Mouse (Mus musculus): Measurements from ENCODE around the gene Entpd1.
A peak's percentile ranks its signal among the peaks of the same experiment; 100 is the strongest.

The Entpd1 gene

DNA sequence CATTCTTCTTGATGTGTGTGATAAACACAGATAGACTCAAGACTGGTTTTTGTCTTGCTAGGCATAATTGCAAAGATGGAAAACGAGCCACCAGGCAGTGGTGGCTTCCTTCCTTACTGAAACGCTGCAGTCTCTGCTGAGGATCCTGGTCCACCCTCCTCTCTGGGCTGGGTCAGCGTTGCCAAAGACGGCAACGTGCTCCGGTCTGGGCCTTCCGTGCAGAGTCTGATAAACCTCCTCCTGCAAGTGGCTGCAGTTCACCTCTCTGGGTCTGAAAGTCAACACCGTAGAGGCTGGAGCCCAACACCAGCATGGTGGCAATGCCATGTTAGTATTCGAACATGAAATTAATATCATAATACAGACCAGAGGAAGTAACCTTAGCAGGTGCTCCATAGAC lies 7.0 kb upstream of the Entpd1 start:
- no peak for TF ChIP-seq GATA4 (IDR thresholded peaks at IDR 0.05; ENCODE audit: insufficient replicate concordance, low read length)

DNA sequence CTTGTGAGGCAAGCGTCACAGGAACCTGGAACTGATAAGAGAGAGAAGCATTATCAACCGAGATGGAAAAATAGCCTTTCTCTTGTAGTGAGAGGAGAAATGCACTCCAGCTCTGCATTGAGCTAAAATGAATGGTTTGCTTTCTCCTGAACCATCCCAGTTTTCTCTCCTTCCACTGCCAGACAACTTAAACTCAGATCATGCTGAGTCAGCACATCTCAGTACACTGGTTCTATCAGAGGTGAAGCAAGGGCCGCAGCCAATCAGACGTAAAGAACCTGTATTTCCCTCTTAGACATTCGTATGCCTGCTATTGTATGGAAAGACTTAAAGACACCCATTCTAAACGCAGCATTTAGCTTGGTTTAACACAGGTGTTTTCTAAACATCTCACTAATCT lies 4.5 kb upstream of the Entpd1 start:
- TF ChIP-seq GATA4 (IDR thresholded peaks at IDR 0.05; ENCODE audit: insufficient replicate concordance, low read length), result no peak

DNA sequence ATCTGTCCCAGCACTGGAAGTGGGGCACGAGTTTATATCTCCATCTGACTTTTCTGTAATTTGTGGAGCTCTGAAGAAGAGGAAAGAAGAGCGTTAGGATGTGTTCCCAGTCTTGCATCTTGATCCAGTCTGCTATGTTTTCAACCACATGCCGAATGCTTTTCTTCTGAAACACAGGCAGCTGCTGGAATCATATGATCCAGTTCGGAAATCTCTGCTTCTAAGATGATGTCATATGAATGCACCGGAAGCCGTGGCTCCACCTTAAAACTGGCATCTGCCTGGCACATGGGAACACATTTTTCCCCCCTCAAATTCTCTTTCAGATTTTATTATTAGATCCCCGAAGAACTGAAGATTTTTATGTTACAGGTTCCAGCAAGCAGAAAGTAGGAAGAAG lies 2.6 kb downstream of the Entpd1 start:
- TF ChIP-seq GATA4 (IDR thresholded peaks at IDR 0.05; ENCODE audit: insufficient replicate concordance, low read length), result no peak

DNA sequence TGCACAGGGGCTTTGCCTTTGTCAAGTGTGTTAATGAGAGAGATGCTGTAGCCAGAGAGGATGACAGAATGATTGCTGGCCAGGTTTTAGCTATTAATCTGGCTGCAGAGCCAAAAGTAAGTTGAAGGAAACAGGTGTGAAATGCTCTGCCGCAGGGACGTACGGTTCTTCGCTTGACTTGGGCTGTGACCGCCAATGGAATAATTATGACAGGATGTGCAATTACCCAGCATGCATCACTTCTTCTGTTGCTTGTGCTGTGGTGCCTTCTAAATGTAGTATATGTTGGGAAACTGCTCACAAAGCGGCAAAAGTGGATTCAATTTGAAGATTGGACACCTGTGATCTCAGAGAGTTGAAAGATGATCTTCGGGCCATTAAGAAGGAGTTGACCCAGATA lies 3.9 kb downstream of the Entpd1 start:
- TF ChIP-seq GATA4 (IDR thresholded peaks at IDR 0.05; ENCODE audit: insufficient replicate concordance, low read length), result no peak

DNA sequence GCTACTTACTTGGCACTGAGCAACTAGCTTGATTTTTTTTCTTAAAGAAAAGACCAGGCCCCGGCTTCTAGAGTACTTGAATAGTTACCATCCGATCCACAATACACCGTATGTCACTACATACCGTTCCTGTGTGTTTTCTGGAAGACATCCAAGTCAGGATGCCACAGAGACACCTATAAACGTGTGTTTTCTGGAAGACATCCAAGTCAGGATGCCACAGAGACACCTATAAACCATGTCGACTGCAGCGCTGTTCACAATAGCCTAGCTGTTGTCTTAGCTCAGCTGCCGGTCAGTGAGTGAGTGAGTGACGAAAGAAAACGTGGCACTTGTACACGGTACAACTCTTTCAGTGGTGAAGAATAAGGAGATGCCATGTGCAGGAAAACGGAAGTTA lies 13.8 kb downstream of the Entpd1 start:
- no peak for TF ChIP-seq GATA4 (IDR thresholded peaks at IDR 0.05; ENCODE audit: insufficient replicate concordance, low read length)

DNA sequence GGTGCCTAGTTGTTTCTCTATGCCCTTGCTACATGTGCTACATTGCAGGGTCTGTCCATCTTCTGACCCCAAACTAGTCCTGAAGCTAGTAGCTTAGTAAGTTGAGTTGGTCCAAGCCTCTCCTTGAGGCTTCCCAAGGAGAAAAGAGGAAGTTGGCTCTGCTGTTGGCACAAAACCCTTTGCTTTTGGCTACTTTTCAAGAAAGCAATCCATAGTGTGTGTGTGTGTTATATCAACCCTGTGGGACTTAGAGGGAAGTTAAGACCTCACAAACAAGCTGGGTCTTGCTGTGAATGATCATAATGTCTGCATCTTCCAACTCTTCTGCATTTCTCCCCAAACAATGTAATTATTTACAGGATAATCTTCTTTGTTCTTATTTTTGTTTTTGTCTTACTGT lies 16.8 kb downstream of the Entpd1 start:
- no peak for TF ChIP-seq GATA4 (IDR thresholded peaks at IDR 0.05; ENCODE audit: insufficient replicate concordance, low read length)

DNA sequence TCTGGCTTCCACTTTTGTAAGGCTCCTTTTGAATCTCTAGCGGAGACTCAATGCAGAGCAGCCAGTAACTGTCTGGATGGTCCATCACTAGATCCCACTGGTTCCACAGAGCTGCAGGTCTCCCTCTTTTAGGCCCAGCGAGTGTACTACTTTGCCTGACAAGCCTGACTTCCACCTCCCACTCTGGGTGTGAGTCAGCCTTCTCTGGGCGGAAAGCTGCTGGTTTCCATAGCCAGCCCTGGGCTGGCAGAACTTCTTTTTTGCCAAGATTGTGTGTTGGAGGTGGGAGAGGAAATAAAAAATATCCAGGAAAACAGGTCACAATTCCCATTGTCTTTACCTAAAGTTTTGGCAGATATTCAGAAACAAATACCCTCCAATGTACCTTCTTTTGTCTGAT lies 17.9 kb downstream of the Entpd1 start:
- no peak for TF ChIP-seq GATA4 (IDR thresholded peaks at IDR 0.05; ENCODE audit: insufficient replicate concordance, low read length)

DNA sequence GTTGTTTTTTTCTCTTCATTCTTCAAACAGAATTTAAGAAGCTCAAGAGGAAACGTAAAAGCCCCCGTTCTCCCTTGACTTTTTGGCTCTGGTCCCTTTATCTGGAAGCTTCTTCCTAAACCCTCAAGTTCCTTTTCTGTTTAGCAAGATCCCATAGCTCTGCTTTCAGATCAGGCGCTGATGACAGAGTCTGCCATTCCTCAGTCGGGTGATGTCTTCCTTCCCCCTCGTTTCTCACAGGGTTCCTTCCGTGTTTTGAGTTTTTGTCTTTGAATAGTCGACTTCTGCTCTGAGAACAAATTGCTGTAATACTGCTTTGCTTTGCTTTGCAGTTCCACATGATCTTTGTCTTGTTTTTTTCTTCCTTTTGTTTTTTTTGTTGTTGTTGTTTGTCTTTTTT lies 18.4 kb downstream of the Entpd1 start:
- no peak for TF ChIP-seq GATA4 (IDR thresholded peaks at IDR 0.05; ENCODE audit: insufficient replicate concordance, low read length)

DNA sequence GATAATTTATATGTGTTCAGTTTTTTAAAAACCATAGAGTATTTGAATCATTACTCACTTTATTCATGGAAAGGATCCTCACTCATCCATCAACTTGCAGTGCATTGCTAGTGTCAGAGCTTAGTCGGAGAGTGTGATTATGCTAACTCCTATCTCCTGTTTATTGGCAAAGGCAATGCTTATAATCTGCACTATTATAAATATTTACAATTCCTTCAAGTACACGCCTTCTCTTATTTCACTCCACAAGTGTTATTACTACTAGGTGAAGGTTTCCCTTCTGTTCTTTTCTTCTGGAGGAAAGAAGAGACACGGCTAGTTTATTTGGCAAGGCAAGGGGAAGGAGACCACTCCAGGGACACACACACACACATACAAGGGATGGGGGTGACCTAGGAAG lies 20.0 kb downstream of the Entpd1 start:
- no peak for TF ChIP-seq GATA4 (IDR thresholded peaks at IDR 0.05; ENCODE audit: insufficient replicate concordance, low read length)

DNA sequence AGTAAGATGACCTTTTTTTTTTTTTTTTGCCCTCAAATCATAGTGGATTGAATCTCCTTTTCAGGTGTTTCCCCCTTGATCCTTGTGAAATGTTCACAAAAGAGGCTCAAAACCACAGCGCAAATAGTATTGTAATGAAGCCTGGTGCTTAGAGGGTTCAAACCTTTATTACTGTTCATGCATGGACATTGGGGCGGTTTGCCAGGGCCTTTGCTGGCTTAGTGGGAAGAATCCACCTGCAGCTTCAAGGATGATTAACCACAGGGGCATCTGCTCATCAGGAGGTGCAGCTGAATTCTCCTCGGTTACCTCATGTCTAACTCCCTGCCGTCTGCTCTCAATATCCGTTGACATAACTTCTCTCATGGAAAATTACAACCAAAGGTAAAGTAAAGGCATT lies 20.5 kb downstream of the Entpd1 start:
- no peak for TF ChIP-seq GATA4 (IDR thresholded peaks at IDR 0.05; ENCODE audit: insufficient replicate concordance, low read length)

DNA sequence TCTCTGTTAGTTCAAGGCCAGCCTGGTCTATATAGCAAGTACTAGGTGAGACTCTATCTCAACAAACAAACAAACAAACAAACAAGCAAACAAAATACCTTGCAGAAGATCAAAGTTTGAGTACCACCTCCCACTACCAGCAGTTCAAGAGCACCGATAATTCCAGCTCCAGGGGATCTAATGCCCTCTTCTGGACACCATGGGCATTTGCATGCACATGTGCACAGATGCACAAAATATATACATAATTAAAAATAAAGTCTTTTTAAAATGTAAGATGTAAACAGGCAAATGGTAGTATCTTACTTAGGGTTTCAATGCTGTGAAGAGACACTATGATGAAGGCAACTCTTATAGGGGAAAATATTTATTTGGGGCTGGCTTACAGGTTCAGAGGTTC lies 21.0 kb downstream of the Entpd1 start:
- TF ChIP-seq GATA4 (IDR thresholded peaks at IDR 0.05; ENCODE audit: insufficient replicate concordance, low read length), result no peak

DNA sequence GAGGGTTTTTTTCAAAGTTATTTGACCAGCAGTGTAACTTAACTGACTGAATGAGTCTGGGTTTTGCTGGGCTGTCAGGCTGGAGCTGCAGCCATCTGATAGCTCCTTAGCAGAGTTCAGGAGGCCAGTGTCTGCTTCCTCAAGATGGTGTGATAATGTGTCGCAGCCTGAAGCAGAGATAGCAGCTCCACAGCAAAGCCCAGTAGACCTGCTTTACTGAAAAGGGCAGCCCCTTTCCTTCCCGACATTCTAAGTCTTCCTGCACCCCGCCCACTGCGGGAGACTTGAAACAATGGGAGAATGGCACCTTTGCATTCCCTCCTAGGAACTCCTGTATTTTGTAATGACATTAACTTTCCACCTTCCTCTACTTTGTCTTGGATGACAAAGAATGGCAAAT lies 24.9 kb downstream of the Entpd1 start:
- TF ChIP-seq GATA4 (IDR thresholded peaks at IDR 0.05; ENCODE audit: insufficient replicate concordance, low read length), result peak; percentile 69; the same call in 1 of the 2 replicates

DNA sequence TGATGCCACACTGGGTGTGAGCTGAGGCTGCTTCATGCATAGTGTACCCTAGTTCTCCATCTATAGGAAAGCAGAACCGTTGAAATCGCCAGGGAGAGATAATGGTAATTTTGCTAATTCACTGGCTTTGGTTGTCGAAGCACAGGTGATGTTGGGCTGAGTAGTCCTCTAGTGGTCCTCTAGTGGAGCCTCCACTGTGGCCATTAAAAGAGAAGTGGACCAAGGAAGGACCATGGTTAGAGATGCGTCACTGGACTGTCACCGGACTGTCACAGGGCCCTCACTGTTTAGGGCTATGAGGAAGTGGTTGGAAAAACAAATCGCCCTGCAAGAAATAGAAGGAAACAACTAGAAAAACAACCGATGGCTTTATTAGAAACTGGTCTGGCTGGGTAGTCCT lies 25.4 kb downstream of the Entpd1 start:
- no peak for TF ChIP-seq GATA4 (IDR thresholded peaks at IDR 0.05; ENCODE audit: insufficient replicate concordance, low read length)

DNA sequence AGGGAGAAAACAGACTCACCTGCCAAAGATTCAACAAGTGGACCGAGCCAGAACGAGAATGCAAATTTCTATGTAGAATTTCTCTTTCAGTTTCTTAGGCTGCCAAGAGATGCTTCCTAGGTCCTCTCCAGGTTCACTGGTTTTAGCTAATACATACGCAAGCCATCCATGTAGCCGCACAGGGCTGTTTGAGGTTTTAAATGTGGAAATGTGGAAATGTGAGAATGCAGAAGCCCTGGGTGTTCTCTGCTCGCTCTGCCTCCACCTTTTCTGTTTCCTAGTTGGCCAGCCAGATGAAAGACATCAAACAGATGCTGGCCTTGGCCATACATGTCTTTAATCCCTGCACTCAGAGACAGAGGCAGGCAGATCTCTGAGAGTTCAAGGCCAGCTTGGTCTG lies 26.4 kb downstream of the Entpd1 start:
- no peak for TF ChIP-seq GATA4 (IDR thresholded peaks at IDR 0.05; ENCODE audit: insufficient replicate concordance, low read length)

DNA sequence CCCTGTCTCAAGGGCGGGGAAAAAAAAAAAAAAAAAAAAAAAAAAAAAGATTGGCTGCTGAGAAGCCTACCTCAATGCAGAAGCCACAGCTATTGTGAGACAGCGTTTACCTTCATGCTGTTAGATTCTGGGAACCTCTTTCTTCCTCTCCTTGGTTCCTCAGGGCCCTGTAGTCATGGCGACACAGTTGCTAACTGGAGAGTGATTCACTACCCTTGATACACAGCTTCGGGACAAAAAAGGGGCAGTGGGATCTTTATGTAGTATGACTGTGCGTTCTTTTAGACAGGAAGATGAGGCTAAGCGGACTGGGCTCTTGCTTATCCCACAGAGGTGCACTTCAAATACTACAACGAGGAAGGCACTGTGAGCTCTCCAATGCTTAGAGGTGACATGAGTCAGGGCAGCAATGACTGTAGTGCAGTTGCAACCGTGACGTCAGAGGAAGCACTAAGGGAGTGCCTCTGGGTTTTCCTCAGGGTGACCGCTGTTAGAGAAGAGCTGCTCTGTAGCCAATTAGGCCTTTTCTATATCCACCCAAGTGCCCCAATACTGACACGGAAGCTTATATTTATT lies 27.7 kb downstream of the Entpd1 start:
- TF ChIP-seq GATA4 (IDR thresholded peaks at IDR 0.05; ENCODE audit: insufficient replicate concordance, low read length), result no peak

DNA sequence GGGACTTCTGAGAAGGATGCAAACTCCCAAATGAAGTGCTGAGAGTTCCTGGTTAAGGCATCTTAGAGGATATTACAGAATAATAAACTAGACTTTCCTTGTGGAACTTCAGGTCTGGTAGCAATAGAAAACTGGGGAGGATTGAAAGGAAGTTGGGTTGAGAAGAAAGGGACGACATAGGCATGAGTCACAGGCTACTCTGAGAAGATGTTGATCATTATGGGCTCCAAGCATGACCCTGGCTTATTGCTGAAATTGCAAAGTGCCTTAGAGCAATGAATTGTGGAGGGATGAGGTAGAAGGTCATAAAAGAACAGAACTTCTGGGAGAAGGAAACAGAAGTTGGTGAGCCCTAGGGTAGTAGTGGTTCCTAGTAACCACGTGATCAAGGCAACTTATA lies 28.6 kb downstream of the Entpd1 start:
- TF ChIP-seq GATA4 (IDR thresholded peaks at IDR 0.05; ENCODE audit: insufficient replicate concordance, low read length), result no peak

DNA sequence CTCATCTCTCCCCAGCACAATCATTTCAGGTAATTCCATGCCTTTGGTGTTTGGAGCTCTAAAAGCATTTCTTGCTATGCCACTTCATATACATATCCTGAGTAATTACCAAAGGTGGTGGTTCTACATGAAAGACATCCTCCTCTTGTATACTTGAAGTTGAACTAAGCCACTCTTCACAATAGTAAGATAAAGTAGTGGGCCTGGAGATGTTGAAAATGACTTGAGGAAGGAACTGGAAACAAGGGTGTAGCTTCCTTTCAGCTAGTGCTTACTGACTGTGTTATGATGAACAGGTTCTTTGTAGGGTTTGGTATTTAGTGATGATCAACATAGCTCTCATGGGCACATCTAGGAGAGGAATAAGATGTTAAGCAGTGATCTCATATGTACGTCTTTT lies 31.7 kb downstream of the Entpd1 start:
- no peak for TF ChIP-seq GATA4 (IDR thresholded peaks at IDR 0.05; ENCODE audit: insufficient replicate concordance, low read length)

DNA sequence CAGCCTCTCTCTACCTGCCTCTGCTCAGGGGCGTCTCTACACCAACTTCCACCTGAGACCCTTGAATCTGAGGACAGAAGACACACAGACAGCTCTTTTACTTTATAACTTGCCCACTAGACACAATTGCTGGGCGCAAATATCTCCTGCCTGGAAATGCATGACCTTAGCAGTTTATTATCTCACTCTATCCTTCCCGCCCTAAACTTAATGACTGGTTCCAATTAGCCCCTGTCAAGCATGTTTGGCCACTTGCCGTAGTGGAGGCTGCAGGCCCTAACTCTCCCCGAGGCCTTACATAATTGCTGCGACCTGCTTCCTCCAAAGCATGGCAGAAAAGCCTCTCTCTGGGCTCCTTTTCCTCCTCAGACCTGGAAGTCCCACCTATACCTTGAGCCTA lies 34.2 kb downstream of the Entpd1 start:
- TF ChIP-seq GATA4 (IDR thresholded peaks at IDR 0.05; ENCODE audit: insufficient replicate concordance, low read length), result no peak

Data from liver, adult (tissue).